Mouse (Mus musculus) gastrocnemius, adult 18-20 months (tissue): ENCODE data around the gene Fam217a. TPM values are rescaled to one million over a fixed set of nuclear protein-coding genes. Genes with fewer than 3 reads are reported as not detected.
"Not testable (repeated sequence)": the region's sequence is repeated elsewhere in the genome, so short reads cannot be mapped to it uniquely, and the experiment has no call there.

Experiments
- DNase-seq: peaks from one replicate; pipeline ENCODE4 v3.0.0; 2021; ENCODE audit warnings: low spot score
- total RNA-seq, 2 experiments: library from RNA; stranded (reverse); gene quantifications; 2 replicates each; pipeline ENCODE4 v1.2.3; 2021

Gene Fam217a
- total RNA-seq, 2 experiments from 2014 or later: not detected

DNA sequence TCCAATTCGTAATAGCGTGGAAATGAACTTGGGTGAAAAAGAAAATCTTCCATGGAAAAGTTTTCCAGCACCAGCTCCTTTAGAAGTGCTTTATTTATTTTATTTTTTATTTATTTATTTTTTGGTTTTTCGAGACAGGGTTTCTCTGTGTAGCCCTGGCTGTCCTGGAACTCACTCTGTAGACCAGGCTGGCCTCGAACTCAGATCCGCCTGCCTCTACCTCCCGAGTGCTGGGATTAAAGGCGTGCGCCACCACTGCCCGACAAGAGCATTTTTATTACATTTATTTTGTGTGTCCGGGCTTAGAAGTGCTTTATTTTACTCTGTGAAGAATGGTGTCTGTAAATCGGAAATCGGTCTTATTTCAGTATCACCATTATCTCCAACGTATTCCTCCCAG, 49.4 kb downstream of the Fam217a start:
- not testable (repeated sequence) for DNase-seq

DNA sequence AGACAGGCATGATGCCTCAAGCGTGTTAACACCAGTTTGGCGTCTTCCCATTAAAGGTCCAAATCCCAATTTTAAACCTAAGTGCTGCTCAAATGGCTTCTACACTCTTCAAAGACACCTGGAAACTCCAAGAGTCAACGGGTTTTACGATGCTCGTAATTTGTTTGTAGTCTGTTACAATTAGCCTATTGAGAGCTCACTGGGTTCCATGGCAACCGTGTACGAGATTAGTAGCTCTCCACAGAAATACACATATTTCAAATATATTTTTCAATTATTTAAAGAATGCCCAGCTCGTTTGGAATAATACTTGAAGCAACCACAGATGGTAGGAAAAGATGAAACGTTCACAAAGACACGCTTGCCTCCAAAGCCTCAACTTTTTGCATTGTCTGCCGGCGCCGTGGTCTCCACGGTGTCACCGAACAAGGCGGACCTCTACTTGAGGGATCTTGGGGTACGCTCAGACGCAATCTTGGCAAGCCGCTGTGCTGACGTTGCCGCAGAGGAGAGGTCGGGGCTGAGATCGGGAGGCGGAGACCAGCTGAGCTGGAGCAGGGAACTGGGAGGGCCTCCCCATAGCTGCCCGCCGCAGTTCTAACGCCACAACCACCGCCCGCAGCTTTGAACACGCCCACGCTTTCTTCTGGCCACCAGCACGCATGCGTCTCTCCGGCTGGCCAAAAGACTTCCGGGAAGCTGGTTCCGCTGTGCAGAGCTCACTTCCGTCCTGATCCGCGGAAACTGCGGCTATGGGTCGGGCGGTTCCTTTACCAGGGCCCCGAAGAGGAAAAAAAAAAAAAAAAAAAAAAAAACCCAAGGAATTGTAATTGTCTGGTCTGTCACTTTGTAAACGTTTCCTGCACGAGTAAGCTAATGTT, 50.1 kb downstream of the Fam217a start:
- DNase-seq: peak; percentile 96

DNA sequence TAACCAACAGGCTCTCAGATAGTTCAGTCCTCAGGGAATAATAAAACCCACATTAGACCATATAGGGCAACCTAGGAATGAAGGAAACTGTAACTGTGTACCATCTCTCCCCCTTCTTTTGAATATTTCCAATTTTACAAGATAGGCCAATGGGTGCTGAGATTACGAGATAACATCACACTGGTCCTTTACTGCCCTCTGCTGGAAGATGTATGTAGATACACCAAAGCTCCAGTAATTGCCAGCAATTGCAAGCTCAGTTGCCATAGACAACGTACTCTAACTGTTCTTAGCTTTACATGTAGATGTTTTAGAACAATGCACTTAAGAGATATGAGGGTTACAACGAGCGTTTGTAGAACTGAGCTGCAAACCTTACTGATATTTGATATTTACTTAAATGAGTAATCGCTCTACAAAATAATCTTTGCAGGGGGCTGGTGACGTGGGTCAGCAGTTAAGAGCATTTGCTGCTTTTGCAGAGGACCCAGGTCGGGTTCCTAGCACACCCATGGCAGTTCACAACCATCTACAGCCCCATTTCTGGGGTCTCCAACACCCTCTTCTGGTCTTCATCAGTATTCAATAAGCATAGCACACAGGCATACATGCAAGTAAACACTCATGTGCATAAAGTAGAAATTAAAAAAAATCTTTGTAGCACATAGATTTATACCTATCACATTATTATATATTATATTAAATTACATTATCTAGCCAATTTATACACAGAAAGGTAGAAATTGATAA, 59.5 kb downstream of the Fam217a start:
- DNase-seq: peak; percentile 64

DNA sequence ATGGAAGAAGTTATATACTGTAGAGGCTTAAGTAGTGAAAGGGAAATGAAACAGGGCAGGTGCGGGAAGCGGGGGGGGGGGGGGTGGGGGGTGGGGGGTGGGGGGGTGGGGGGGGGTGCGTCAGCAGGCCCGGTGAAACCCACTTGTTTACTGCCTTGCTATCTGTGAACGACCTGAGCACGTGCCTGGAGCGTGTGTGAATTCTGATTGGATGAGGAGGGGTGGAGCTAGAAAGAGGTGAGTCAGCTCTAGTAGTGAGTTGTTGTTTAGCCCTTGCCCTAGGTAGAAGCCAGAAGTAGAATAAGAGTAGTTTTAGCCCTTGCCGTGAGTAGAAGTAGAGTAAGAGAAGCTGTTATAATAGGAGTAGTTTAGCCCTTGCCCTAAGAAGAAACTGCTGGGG, 62.9 kb downstream of the Fam217a start:
- not testable (repeated sequence) for DNase-seq

Other genes with a start within 250 kb of the Fam217a start
- not detected for gene Fam50b, start 189.5 kb downstream of the Fam217a start, total RNA-seq
- 10 to 100 TPM; 23.1 to 25.7 TPM for gene Prpf4b, start 49.0 kb downstream of the Fam217a start, total RNA-seq
- gene 4933417A18Rik, start 99 bp upstream of the Fam217a start, total RNA-seq: not detected
- gene Eci3, start 39.5 kb upstream of the Fam217a start, total RNA-seq: under 1 TPM; 0.66 to 0.83 TPM
- 10 to 100 TPM; 81.3 to 81.5 TPM for gene Eci2, start 102.8 kb upstream of the Fam217a start, total RNA-seq